ENCODE assay signal across 8 mouse cellular contexts in genomic region chr13:28502171-28502570, GRCm38 (mm10).
DNase-seq lines count a peak whose midpoint lies in the region; ATAC-seq and TF ChIP-seq lines count a peak whose summit lies in the region.

No protein-coding gene starts in this region.

- 15% methylated on average over 2 of the region's 2 CpGs for WGBS in heart, embryonic 15.5 days
- WGBS in limb, embryonic 14.5 days, result 34% methylated on average over 2 of the region's 2 CpGs
- 57% methylated on average over 2 of the region's 2 CpGs for WGBS in hindbrain, embryonic 11.5 days
- 78% methylated on average over 2 of the region's 2 CpGs for WGBS in hindbrain, embryonic 13.5 days

- no peak for TF ChIP-seq POLR2A in limb, embryonic 14.5 days (IDR thresholded peaks at IDR 0.05; ENCODE audit: borderline replicate concordance, extremely low read depth, insufficient read depth, insufficient read length)

- no peaks in the 10 kb centered on the region for H3K36me3 ChIP-seq in heart, embryonic 15.5 days
- no peaks in the 10 kb centered on the region for H3K36me3 ChIP-seq in limb, embryonic 14.5 days (ENCODE audit: control insufficient read depth, insufficient read depth, low read length)
- H3K36me3 ChIP-seq in hindbrain, embryonic 11.5 days (ENCODE audit: control insufficient read depth, insufficient read depth, low read length), result no peaks in the 10 kb centered on the region
- no peaks in the 10 kb centered on the region for H3K36me3 ChIP-seq in hindbrain, embryonic 13.5 days

- no peaks in the 10 kb centered on the region for H3K9me3 ChIP-seq in heart, embryonic 15.5 days (replicated peaks)
- H3K9me3 ChIP-seq in limb, embryonic 14.5 days (ENCODE audit: control insufficient read depth, low read length), result no peaks in the 10 kb centered on the region
- no peaks in the 10 kb centered on the region for H3K9me3 ChIP-seq in hindbrain, embryonic 11.5 days (ENCODE audit: control insufficient read depth, low read length)
- H3K9me3 ChIP-seq in hindbrain, embryonic 13.5 days, result no peaks in the 10 kb centered on the region

- H3K4me3 ChIP-seq in heart, embryonic 15.5 days, result no peak overlapping the region
- no peak overlapping the region for H3K4me3 ChIP-seq in limb, embryonic 14.5 days (replicated peaks; ENCODE audit: low read length)
- H3K4me3 ChIP-seq in hindbrain, embryonic 11.5 days (ENCODE audit: low read depth, low read length), result no peak overlapping the region
- no peak overlapping the region for H3K4me3 ChIP-seq in hindbrain, embryonic 13.5 days

- H3K4me2 ChIP-seq in heart, embryonic 15.5 days, result no peak overlapping the region
- no peak overlapping the region for H3K4me2 ChIP-seq in limb, embryonic 14.5 days (replicated peaks; ENCODE audit: low read depth, low read length, severe bottlenecking)
- no peak overlapping the region for H3K4me2 ChIP-seq in hindbrain, embryonic 11.5 days (replicated peaks; ENCODE audit: low read depth, low read length)
- H3K4me2 ChIP-seq in hindbrain, embryonic 13.5 days, result no peak overlapping the region

- peak overlapping the region; percentile 50 for H3K27ac ChIP-seq in heart, embryonic 15.5 days
- H3K27ac ChIP-seq in limb, embryonic 14.5 days (replicated peaks; ENCODE audit: low read depth, low read length), result no peak overlapping the region
- H3K27ac ChIP-seq in hindbrain, embryonic 11.5 days (ENCODE audit: low read depth, low read length), result no peak overlapping the region
- no peak overlapping the region for H3K27ac ChIP-seq in hindbrain, embryonic 13.5 days

- no peak overlapping the region for H3K9ac ChIP-seq in heart, embryonic 15.5 days
- H3K9ac ChIP-seq in limb, embryonic 14.5 days (ENCODE audit: low read depth, low read length, severe bottlenecking), result no peak overlapping the region
- H3K9ac ChIP-seq in hindbrain, embryonic 11.5 days (ENCODE audit: low read depth, low read length), result no peak overlapping the region
- H3K9ac ChIP-seq in hindbrain, embryonic 13.5 days, result no peak overlapping the region

- H3K27me3 ChIP-seq in heart, embryonic 15.5 days, result no peaks in the 10 kb centered on the region
- H3K27me3 ChIP-seq in limb, embryonic 14.5 days (ENCODE audit: control insufficient read depth, insufficient read depth, low read length), result no peaks in the 10 kb centered on the region
- no peaks in the 10 kb centered on the region for H3K27me3 ChIP-seq in hindbrain, embryonic 11.5 days (ENCODE audit: control insufficient read depth, insufficient read depth, low read length)
- H3K27me3 ChIP-seq in hindbrain, embryonic 13.5 days, result no peaks in the 10 kb centered on the region

- ATAC-seq in heart, embryonic 15.5 days (replicated peaks; ENCODE audit: insufficient number of reproducible peaks, insufficient read depth, low FRiP score, low read depth), result peak; percentile 83
- ATAC-seq in limb, embryonic 14.5 days (ENCODE audit: low FRiP score, low read depth), result no peak
- ATAC-seq in neutrophil, adult 5-6 weeks (ENCODE audit: extremely low read depth, insufficient number of reproducible peaks, low FRiP score, poor library complexity, severe bottlenecking), result peak; percentile 87
- ATAC-seq in hindbrain, embryonic 11.5 days (ENCODE audit: low FRiP score), result no peak
- ATAC-seq in hindbrain, embryonic 13.5 days (ENCODE audit: low FRiP score), result no peak

- DNase-seq in CD4-positive helper T cell, adult 2 months (ENCODE audit: low read depth, low spot score), result peak; percentile 76
- peak; percentile 59 for DNase-seq in adrenal gland, postnatal 14 days
- DNase-seq in limb, embryonic 14.5 days (ENCODE audit: low spot score), result peak; percentile 25
- no peak for DNase-seq in hindbrain, embryonic 11.5 days (ENCODE audit: low spot score)
- DNase-seq in neural tube, embryonic 10.5 days (ENCODE audit: extremely low spot score, low spot score), result no peak

- peaks cover 11% of the 10 kb centered on the region for H3K4me1 ChIP-seq in heart, embryonic 15.5 days (replicated peaks)
- H3K4me1 ChIP-seq in limb, embryonic 14.5 days (ENCODE audit: control insufficient read depth, insufficient read depth, low read length), result 0 out of 2 replicates have a peak, but pooled peaks cover 9% of the 10 kb centered on the region
- no peaks in the 10 kb centered on the region for H3K4me1 ChIP-seq in hindbrain, embryonic 11.5 days (replicated peaks; ENCODE audit: control insufficient read depth, insufficient read depth, low read length)
- no peaks in the 10 kb centered on the region; the same call in 1 of the 2 replicates for H3K4me1 ChIP-seq in hindbrain, embryonic 13.5 days (replicated peaks)

Comparison
In these comparisons a context has a peak if more than half of its experiments do, and no peak if none do; other contexts are left out.
1. DNase-seq: peak in CD4-positive helper T cell, adult 2 months (single experiment), adrenal gland, postnatal 14 days (single experiment) and limb, embryonic 14.5 days (single experiment); none in hindbrain, embryonic 11.5 days (single experiment) and neural tube, embryonic 10.5 days (single experiment).
2. ATAC-seq: peak in heart, embryonic 15.5 days (single experiment) and neutrophil, adult 5-6 weeks (single experiment); none in limb, embryonic 14.5 days (single experiment), hindbrain, embryonic 11.5 days (single experiment) and hindbrain, embryonic 13.5 days (single experiment).